Mouse (Mus musculus): ENCODE data around the gene Sh3bgrl2. TPM values are rescaled to one million over a fixed set of nuclear protein-coding genes. Genes with fewer than 3 reads are reported as not detected.

Gene Sh3bgrl2
- polyA plus RNA-seq, 1 experiment from 2014 or later: 16.8 TPM

- H3K9me3 ChIP-seq (ENCODE audit: control insufficient read depth, low read length): no peaks in the 10 kb centered on the region
- H3K4me2 ChIP-seq (ENCODE audit: low read depth, low read length): no peak overlapping the region
- 25% methylated on average over 5 of the region's 5 CpGs for WGBS
- H3K4me1 ChIP-seq (ENCODE audit: control insufficient read depth, insufficient read depth, low read length): peaks cover 11% of the 10 kb centered on the region
- DNase-seq (ENCODE audit: low spot score) (peak; percentile 67), ATAC-seq (ENCODE audit: low read depth) (no peak)
- 0 out of 2 replicates have a peak overlapping the region, but pooled peaks have one; percentile 15 for H3K27ac ChIP-seq (replicated peaks; ENCODE audit: low read depth, low read length)
- H3K27me3 ChIP-seq (replicated peaks; ENCODE audit: control insufficient read depth, insufficient read depth, low read length): no peaks in the 10 kb centered on the region
- H3K9ac ChIP-seq (ENCODE audit: low read depth, low read length): no peak overlapping the region
- no peak overlapping the region for H3K4me3 ChIP-seq (ENCODE audit: low read depth, low read length)
- H3K36me3 ChIP-seq (ENCODE audit: control insufficient read depth, insufficient read depth, low read length): no peaks in the 10 kb centered on the region
Observed at GRCm38 (mm10) chr9:83625085-83625484, 77.0 kb downstream of the Sh3bgrl2 start.

- Histone ChIP-seq H3K27me3 (replicated peaks; ENCODE audit: control insufficient read depth, insufficient read depth, low read length) (no peaks in the 10 kb centered on the region), H3K36me3 (ENCODE audit: control insufficient read depth, insufficient read depth, low read length) (no peaks in the 10 kb centered on the region), H3K9me3 (ENCODE audit: control insufficient read depth, low read length) (no peaks in the 10 kb centered on the region), H3K4me1 (ENCODE audit: control insufficient read depth, insufficient read depth, low read length) (peaks cover 11% of the 10 kb centered on the region), H3K4me2 (ENCODE audit: low read depth, low read length) (no peak overlapping the region), H3K4me3 (ENCODE audit: low read depth, low read length) (no peak overlapping the region), H3K9ac (ENCODE audit: low read depth, low read length) (no peak overlapping the region), H3K27ac (replicated peaks; ENCODE audit: low read depth, low read length) (no peak overlapping the region)
- whole genome bisulfite sequencing: 23% methylated on average over 19 of the region's 19 CpGs
- ATAC-seq (ENCODE audit: low read depth): peak; percentile 53; the same call in 1 of the 2 replicates
- no peak for DNase-seq (ENCODE audit: low spot score)
Observed at GRCm38 (mm10) chr9:83628669-83629612, 80.8 kb downstream of the Sh3bgrl2 start.

- no peaks in the 10 kb centered on the region for H3K36me3 ChIP-seq (ENCODE audit: control insufficient read depth, insufficient read depth, low read length)
- H3K4me2 ChIP-seq (ENCODE audit: low read depth, low read length): no peak overlapping the region
- ATAC-seq (ENCODE audit: low read depth): no peak
- H3K9me3 ChIP-seq (ENCODE audit: control insufficient read depth, low read length): no peaks in the 10 kb centered on the region
- no peak for DNase-seq (ENCODE audit: low spot score)
- WGBS: 73% methylated on average over 6 of the region's 6 CpGs
- peaks cover 8% of the 10 kb centered on the region for H3K4me1 ChIP-seq (ENCODE audit: control insufficient read depth, insufficient read depth, low read length)
- H3K27ac ChIP-seq (replicated peaks; ENCODE audit: low read depth, low read length): no peak overlapping the region
- H3K9ac ChIP-seq (ENCODE audit: low read depth, low read length): no peak overlapping the region
- H3K4me3 ChIP-seq (ENCODE audit: low read depth, low read length): no peak overlapping the region
- H3K27me3 ChIP-seq (replicated peaks; ENCODE audit: control insufficient read depth, insufficient read depth, low read length): no peaks in the 10 kb centered on the region
Observed at GRCm38 (mm10) chr9:83630341-83630740, 82.2 kb downstream of the Sh3bgrl2 start.

GRCm38 (mm10) chr9:83631920-83632319 is 83.8 kb downstream of the Sh3bgrl2 start:
- H3K4me1 ChIP-seq (ENCODE audit: control insufficient read depth, insufficient read depth, low read length): peaks cover 8% of the 10 kb centered on the region
- H3K27me3 ChIP-seq (replicated peaks; ENCODE audit: control insufficient read depth, insufficient read depth, low read length): no peaks in the 10 kb centered on the region
- no peak overlapping the region for H3K4me2 ChIP-seq (ENCODE audit: low read depth, low read length)
- DNase-seq (ENCODE audit: low spot score): no peak
- 42% methylated on average over 5 of the region's 5 CpGs for WGBS
- H3K9me3 ChIP-seq (ENCODE audit: control insufficient read depth, low read length): no peaks in the 10 kb centered on the region
- no peaks in the 10 kb centered on the region for H3K36me3 ChIP-seq (ENCODE audit: control insufficient read depth, insufficient read depth, low read length)
- ATAC-seq (ENCODE audit: low read depth): no peak
- H3K4me3 ChIP-seq (ENCODE audit: low read depth, low read length): no peak overlapping the region
- no peak overlapping the region for H3K27ac ChIP-seq (replicated peaks; ENCODE audit: low read depth, low read length)
- no peak overlapping the region for H3K9ac ChIP-seq (ENCODE audit: low read depth, low read length)

- 54% methylated on average over 3 of the region's 3 CpGs for whole genome bisulfite sequencing
- no peak for DNase-seq (ENCODE audit: low spot score)
- no peak overlapping the region for H3K4me2 ChIP-seq (ENCODE audit: low read depth, low read length)
Observed at GRCm38 (mm10) chr9:83634703-83635102, 86.6 kb downstream of the Sh3bgrl2 start.

GRCm38 (mm10) chr9:83635997-83636396 is 87.9 kb downstream of the Sh3bgrl2 start:
- Histone ChIP-seq H3K36me3 (ENCODE audit: control insufficient read depth, insufficient read depth, low read length) (no peaks in the 10 kb centered on the region), H3K27ac (replicated peaks; ENCODE audit: low read depth, low read length) (peak overlapping the region; percentile 48; the same call in 1 of the 2 replicates), H3K9me3 (ENCODE audit: control insufficient read depth, low read length) (no peaks in the 10 kb centered on the region), H3K9ac (ENCODE audit: low read depth, low read length) (no peak overlapping the region), H3K4me3 (ENCODE audit: low read depth, low read length) (no peak overlapping the region), H3K4me1 (ENCODE audit: control insufficient read depth, insufficient read depth, low read length) (no peaks in the 10 kb centered on the region; the same call in 1 of the 2 replicates), H3K27me3 (replicated peaks; ENCODE audit: control insufficient read depth, insufficient read depth, low read length) (no peaks in the 10 kb centered on the region), H3K4me2 (ENCODE audit: low read depth, low read length) (peak overlapping the region; percentile 3; the same call in 1 of the 2 replicates)
- peak; percentile 62; the same call in 1 of the 2 replicates for ATAC-seq (ENCODE audit: low read depth)
- peak; percentile 61 for DNase-seq (ENCODE audit: low spot score)
- WGBS: 4% methylated on average over 7 of the region's 7 CpGs

More at GRCm38 (mm10) chr9:83634703-83635102, 86.6 kb downstream of the Sh3bgrl2 start:
- H3K4me1 ChIP-seq (ENCODE audit: control insufficient read depth, insufficient read depth, low read length): no peaks in the 10 kb centered on the region; the same call in 1 of the 2 replicates
- no peak overlapping the region for H3K4me3 ChIP-seq (ENCODE audit: low read depth, low read length)
- H3K36me3 ChIP-seq (ENCODE audit: control insufficient read depth, insufficient read depth, low read length): no peaks in the 10 kb centered on the region
- H3K9me3 ChIP-seq (ENCODE audit: control insufficient read depth, low read length): no peaks in the 10 kb centered on the region
- no peak for ATAC-seq (ENCODE audit: low read depth)
- no peaks in the 10 kb centered on the region for H3K27me3 ChIP-seq (replicated peaks; ENCODE audit: control insufficient read depth, insufficient read depth, low read length)
- no peak overlapping the region for H3K27ac ChIP-seq (replicated peaks; ENCODE audit: low read depth, low read length)
- H3K9ac ChIP-seq (ENCODE audit: low read depth, low read length): no peak overlapping the region

GRCm38 (mm10) chr9:83643139-83643538 is 95.0 kb downstream of the Sh3bgrl2 start:
- Histone ChIP-seq H3K27me3 (replicated peaks; ENCODE audit: control insufficient read depth, insufficient read depth, low read length) (no peaks in the 10 kb centered on the region), H3K4me1 (ENCODE audit: control insufficient read depth, insufficient read depth, low read length) (no peaks in the 10 kb centered on the region; the same call in 1 of the 2 replicates), H3K27ac (replicated peaks; ENCODE audit: low read depth, low read length) (no peak overlapping the region), H3K9me3 (ENCODE audit: control insufficient read depth, low read length) (no peaks in the 10 kb centered on the region), H3K4me3 (ENCODE audit: low read depth, low read length) (no peak overlapping the region), H3K4me2 (ENCODE audit: low read depth, low read length) (no peak overlapping the region), H3K36me3 (ENCODE audit: control insufficient read depth, insufficient read depth, low read length) (no peaks in the 10 kb centered on the region), H3K9ac (ENCODE audit: low read depth, low read length) (no peak overlapping the region)
- DNase-seq (ENCODE audit: low spot score) (peak; percentile 62), ATAC-seq (ENCODE audit: low read depth) (no peak)
- WGBS: 47% methylated on average over 4 of the region's 4 CpGs

- 44% methylated on average over 4 of the region's 4 CpGs for WGBS
- H3K4me1 ChIP-seq (ENCODE audit: control insufficient read depth, insufficient read depth, low read length): no peaks in the 10 kb centered on the region; the same call in 1 of the 2 replicates
- ATAC-seq (ENCODE audit: low read depth) (no peak), DNase-seq (ENCODE audit: low spot score) (no peak)
- no peak overlapping the region for H3K4me2 ChIP-seq (ENCODE audit: low read depth, low read length)
- H3K27ac ChIP-seq (replicated peaks; ENCODE audit: low read depth, low read length): no peak overlapping the region
- H3K9ac ChIP-seq (ENCODE audit: low read depth, low read length): no peak overlapping the region
- H3K36me3 ChIP-seq (ENCODE audit: control insufficient read depth, insufficient read depth, low read length): no peaks in the 10 kb centered on the region
- no peak overlapping the region for H3K4me3 ChIP-seq (ENCODE audit: low read depth, low read length)
- H3K9me3 ChIP-seq (ENCODE audit: control insufficient read depth, low read length): no peaks in the 10 kb centered on the region
- no peaks in the 10 kb centered on the region for H3K27me3 ChIP-seq (replicated peaks; ENCODE audit: control insufficient read depth, insufficient read depth, low read length)
Observed at GRCm38 (mm10) chr9:83643833-83644232, 95.7 kb downstream of the Sh3bgrl2 start.

Measured in embryonic facial prominence, embryonic 14.5 days (tissue).